Mouse (Mus musculus) liver, postnatal 0 days (tissue): ENCODE data around the gene Dnah8. TPM values are rescaled to one million over a fixed set of nuclear protein-coding genes. Genes with fewer than 3 reads are reported as not detected.

ENCODE experiments used
- ATAC-seq: fragments of 200-750 bp; cut with Nextera tagmentation; 2 replicates; pipeline ENCODE4 v1.8.0; 2017; ENCODE audit warnings: mild to moderate bottlenecking, moderate library complexity
- DNase-seq: peaks from one replicate; pipeline ENCODE4 v3.0.0-alpha.2; 2016
- H3K27ac ChIP-seq: fragments of 300-500 bp; sonication (generic); 2 replicates; pipeline ENCODE4 v1.5.1; 2014; ENCODE audit warnings: antibody characterized with exemption, moderate library complexity, mild to moderate bottlenecking, low read depth
- H3K27me3 ChIP-seq: fragments of 300-500 bp; sonication (generic); 2 replicates; pipeline ENCODE4 v1.6.1; 2014; ENCODE audit warnings: low read length, control low read depth, mixed read lengths; ENCODE audit not compliant: insufficient read depth
- H3K36me3 ChIP-seq: fragments of 300-500 bp; sonication (generic); replicated peaks from 2 replicates; pipeline ENCODE4 v1.6.1; 2014; ENCODE audit warnings: mild to moderate bottlenecking, control low read depth, low read length, moderate library complexity, mixed read lengths; ENCODE audit not compliant: insufficient read depth
- H3K4me1 ChIP-seq: fragments of 300-500 bp; sonication (generic); 2 replicates; pipeline ENCODE4 v1.6.1; 2014; ENCODE audit warnings: antibody characterized with exemption, mild to moderate bottlenecking, control low read depth; ENCODE audit not compliant: insufficient read depth
- H3K4me2 ChIP-seq: fragments of 300-500 bp; sonication (generic); 2 replicates; pipeline ENCODE4 v1.6.1; 2014; ENCODE audit warnings: low read depth, mild to moderate bottlenecking, low read length, moderate library complexity, mixed read lengths
- H3K4me3 ChIP-seq: fragments of 300-500 bp; sonication (generic); 2 replicates; pipeline ENCODE4 v1.5.1; 2014; ENCODE audit warnings: low read depth, low read length
- H3K9ac ChIP-seq: fragments of 300-500 bp; sonication (generic); replicated peaks from 2 replicates; pipeline ENCODE4 v1.6.1; 2014; ENCODE audit warnings: mild to moderate bottlenecking, moderate library complexity
- H3K9me3 ChIP-seq: fragments of 300-500 bp; sonication (generic); 2 replicates; pipeline ENCODE4 v1.6.1; 2016; ENCODE audit warnings: mild to moderate bottlenecking, control low read depth, low read length, mixed read lengths
- CTCF ChIP-seq: sonication (generic); IDR thresholded peaks from 2 replicates; pipeline ENCODE4 v1.5.1; 2016; ENCODE audit warnings: antibody characterized with exemption, low read depth
- EP300 ChIP-seq: IDR thresholded peaks from 2 replicates; pipeline ENCODE4 v1.6.1; 2016; ENCODE audit warnings: antibody characterized with exemption, low read depth, mild to moderate bottlenecking
- WGBS: fragments of 180-500 bp; shearing (Covaris S2); extraction: QIAGEN DNeasy Blood & Tissue Kit; methylation state at CpG from one replicate; pipeline ENCODE4 v1.1.7; 2014; ENCODE audit not compliant: insufficient replicate concordance; 5-methylcytosine and 5-hydroxymethylcytosine counted together
- polyA plus RNA-seq: library from polyadenylated mRNA; unstranded; fragments of >200 nt; fragmentation: Nextera tagmentation; extraction: Ambion mirVana; gene quantifications from 2 replicates; pipeline ENCODE4 v1.2.1, GENCODE M21; 2015

The Dnah8 gene
- polyA plus RNA-seq, 1 experiment from 2014 or later, result 0.63 TPM

DNA sequence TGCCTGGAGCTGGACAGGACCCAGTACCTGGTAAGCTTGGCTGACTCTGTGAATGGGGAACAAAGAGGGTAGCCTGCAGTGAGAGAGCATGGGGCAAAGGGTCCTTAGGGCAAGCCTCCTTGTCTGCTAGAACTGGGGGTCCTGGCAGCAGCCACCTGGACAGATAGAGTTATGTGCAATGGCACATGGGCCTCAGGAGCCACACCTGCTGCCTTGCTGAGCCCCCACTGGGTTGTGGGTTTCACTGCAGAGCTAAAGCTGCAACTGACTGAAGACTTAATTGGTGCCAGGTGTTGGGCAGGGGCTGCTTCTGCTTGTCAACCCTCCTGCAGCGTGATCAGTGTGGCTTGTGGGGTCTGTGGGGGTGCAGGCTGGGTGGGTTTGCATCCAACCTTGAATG, 267.9 kb downstream of the Dnah8 start:
- H3K27me3 ChIP-seq, result no peaks in the 10 kb centered on the region
- no peak overlapping the region for H3K4me3 ChIP-seq
- no peak for DNase-seq
- no peak overlapping the region for H3K9ac ChIP-seq
- no peaks in the 10 kb centered on the region for H3K9me3 ChIP-seq
- no peak overlapping the region for H3K27ac ChIP-seq
- TF ChIP-seq CTCF (no peak), EP300 (no peak)
- H3K4me1 ChIP-seq, result no peaks in the 10 kb centered on the region
- H3K4me2 ChIP-seq, result no peak overlapping the region
- 33% methylated on average over 1 of the region's 1 CpGs for WGBS
- no peak for ATAC-seq
- no peaks in the 10 kb centered on the region for H3K36me3 ChIP-seq

DNA sequence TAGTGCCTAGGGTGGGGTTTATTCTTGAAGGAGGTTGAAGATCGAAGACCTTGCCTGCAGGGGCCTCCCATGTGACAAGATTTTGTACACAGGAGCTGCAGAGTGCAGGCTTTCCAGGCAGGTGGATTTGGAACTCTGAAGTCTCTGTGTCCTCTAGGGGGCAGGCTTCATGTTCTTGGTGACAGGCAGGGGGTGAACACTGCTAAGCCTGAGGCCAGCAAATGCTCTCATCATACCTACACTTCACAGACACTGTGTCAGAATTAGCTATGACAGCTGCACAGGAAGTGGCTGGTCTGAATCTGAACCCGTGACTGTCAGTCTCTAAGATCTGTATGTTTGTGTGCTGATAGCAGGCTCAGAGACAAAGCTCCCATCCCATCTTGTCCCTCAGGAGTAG, 268.6 kb downstream of the Dnah8 start:
- DNase-seq (no peak), ATAC-seq (no peak)
- Histone ChIP-seq H3K27me3 (no peaks in the 10 kb centered on the region), H3K4me2 (no peak overlapping the region), H3K27ac (no peak overlapping the region), H3K9ac (no peak overlapping the region), H3K9me3 (no peaks in the 10 kb centered on the region), H3K36me3 (no peaks in the 10 kb centered on the region), H3K4me3 (no peak overlapping the region), H3K4me1 (no peaks in the 10 kb centered on the region)
- TF ChIP-seq EP300 (no peak), CTCF (0 out of 2 replicates have a peak, but pooled peaks have one; percentile 34)
- 23% methylated on average over 2 of the region's 2 CpGs for WGBS

DNA sequence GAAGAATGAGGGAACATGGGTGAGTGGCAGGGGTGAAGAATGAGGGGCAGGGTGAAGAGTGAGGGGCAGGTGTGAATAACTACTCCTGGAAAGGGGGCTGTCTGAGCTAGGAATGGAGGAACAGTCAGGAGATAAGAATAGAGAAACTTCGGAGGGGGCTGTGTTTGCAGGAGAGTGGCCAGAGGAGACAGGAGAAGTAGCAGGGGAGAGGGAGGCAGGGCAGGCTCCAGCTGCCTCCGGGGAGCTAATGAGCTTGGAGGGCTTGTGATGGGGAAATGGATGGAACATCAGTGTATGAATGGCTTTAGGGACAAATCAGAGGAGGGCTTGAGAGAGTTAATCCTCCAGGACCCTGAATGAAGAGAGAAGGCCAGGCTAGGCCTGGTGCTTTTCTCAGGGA, 272.9 kb downstream of the Dnah8 start:
- TF ChIP-seq CTCF (no peak), EP300 (no peak)

DNA sequence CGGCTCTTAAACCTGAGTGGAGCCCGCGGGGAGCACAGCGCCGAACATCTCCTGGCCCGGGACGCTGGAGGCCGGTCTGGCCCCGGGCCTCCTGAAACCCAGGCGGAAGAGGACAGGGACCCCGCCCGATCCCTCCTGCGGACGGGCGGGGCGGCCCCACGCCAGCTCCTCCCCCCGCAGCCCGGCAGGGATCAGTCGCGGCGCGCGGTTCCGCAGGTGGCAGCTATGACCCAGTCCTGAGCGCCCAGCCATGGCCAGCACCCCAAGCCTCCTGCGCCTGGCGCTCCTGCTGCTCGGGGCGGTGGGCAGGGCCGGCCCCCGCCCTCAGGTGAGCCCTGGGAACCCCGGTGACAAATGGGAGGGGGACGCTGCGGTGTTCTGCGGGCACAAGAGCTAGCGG, 277.5 kb downstream of the Dnah8 start, which contains the start of gene Glp1r:
Glp1r (plus strand) TSS at position 191 of the 400 bp plus-strand sequence.
- no peak for ATAC-seq
- WGBS, result 1% methylated on average over 27 of the region's 37 CpGs
- H3K27me3 ChIP-seq, result peaks cover 29% of the 10 kb centered on the region

More for the DNA sequence above, 272.9 kb downstream of the Dnah8 start:
- peaks cover 18% of the 10 kb centered on the region for H3K27me3 ChIP-seq
- DNase-seq, result no peak
- H3K4me2 ChIP-seq, result no peak overlapping the region
- no peaks in the 10 kb centered on the region for H3K4me1 ChIP-seq
- no peak overlapping the region for H3K27ac ChIP-seq
- 15% methylated on average over 2 of the region's 2 CpGs for WGBS
- no peaks in the 10 kb centered on the region for H3K9me3 ChIP-seq
- H3K9ac ChIP-seq, result no peak overlapping the region
- no peak overlapping the region for H3K4me3 ChIP-seq
- H3K36me3 ChIP-seq, result no peaks in the 10 kb centered on the region
- no peak for ATAC-seq

DNA sequence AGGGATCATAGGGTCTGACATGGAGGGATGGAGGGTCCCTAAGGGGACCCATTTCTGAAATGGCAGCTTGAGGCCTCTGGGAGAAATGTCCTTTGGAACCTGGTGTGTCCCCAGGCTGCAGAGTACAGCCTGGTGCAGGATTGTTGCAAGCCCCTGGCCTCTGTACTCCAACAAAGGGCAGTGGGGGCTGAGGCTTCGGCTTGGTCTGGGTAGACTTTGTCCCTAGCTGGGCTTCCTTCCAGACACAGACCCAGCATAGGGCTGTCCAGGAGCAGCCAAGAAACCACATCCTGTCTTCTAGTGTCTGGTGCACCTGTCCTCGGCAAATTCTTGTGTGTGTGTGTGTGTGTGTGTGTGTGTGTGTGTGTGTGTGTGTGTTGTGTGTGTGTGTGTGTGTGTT, 279.9 kb downstream of the Dnah8 start:
- WGBS, result 16% methylated on average over 2 of the region's 2 CpGs
- no peak overlapping the region for H3K4me3 ChIP-seq
- no peaks in the 10 kb centered on the region for H3K36me3 ChIP-seq

More for the DNA sequence above, 277.5 kb downstream of the Dnah8 start, which contains the start of gene Glp1r:
- Histone ChIP-seq H3K36me3 (no peaks in the 10 kb centered on the region), H3K4me1 (no peaks in the 10 kb centered on the region), H3K27ac (no peak within 1 kb of the TSS), H3K4me3 (peak within 1 kb of the TSS; percentile 36), H3K4me2 (peak within 1 kb of the TSS; percentile 70), H3K9me3 (no peaks in the 10 kb centered on the region), H3K9ac (peak within 1 kb of the TSS; percentile 13; the same call in 1 of the 2 replicates)
- TF ChIP-seq CTCF (no peak), EP300 (no peak)
- peak; percentile 22 for DNase-seq

DNA sequence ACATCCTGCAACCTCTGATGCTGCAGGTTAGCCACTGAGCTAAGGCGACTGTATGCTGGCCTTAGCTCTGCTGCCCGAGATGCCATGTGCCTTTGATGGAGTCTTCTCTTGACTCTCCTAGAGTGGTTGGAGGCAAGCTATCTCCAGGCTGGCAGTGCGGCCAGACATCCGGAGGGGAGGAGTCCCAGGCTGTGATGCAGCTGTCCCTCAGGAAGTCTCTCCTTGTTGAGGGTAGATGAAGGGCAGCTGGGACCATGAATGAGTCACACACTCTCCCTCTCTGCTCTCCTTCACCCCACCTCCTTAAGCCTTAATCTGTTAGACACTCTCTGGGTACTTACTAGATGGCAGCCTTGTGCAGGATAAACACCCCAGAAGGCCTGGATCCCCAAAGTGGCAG, 283.4 kb downstream of the Dnah8 start:
- Histone ChIP-seq H3K27me3 (peaks cover 6% of the 10 kb centered on the region), H3K27ac (no peak overlapping the region), H3K4me3 (no peak overlapping the region), H3K4me1 (no peaks in the 10 kb centered on the region), H3K4me2 (no peak overlapping the region), H3K36me3 (no peaks in the 10 kb centered on the region), H3K9me3 (no peaks in the 10 kb centered on the region), H3K9ac (no peak overlapping the region)
- DNase-seq (no peak), ATAC-seq (no peak)
- 26% methylated on average over 4 of the region's 4 CpGs for WGBS
- TF ChIP-seq EP300 (no peak), CTCF (no peak)

More for the DNA sequence above, 279.9 kb downstream of the Dnah8 start:
- Histone ChIP-seq H3K27ac (no peak overlapping the region), H3K9ac (no peak overlapping the region), H3K4me1 (no peaks in the 10 kb centered on the region), H3K4me2 (no peak overlapping the region), H3K9me3 (no peaks in the 10 kb centered on the region), H3K27me3 (peaks cover 29% of the 10 kb centered on the region)
- TF ChIP-seq EP300 (no peak), CTCF (no peak)
- no peak for ATAC-seq
- DNase-seq, result no peak
